Mouse (Mus musculus) forebrain, embryonic 10.5 days (tissue): Measurements from ENCODE around the gene Irak2. TPM values are rescaled to one million over a fixed set of nuclear protein-coding genes. Genes with fewer than 3 reads are reported as not detected.

Source experiments
- DNase-seq: peaks from one replicate; pipeline ENCODE4 v3.0.0-alpha.2; 2017; ENCODE audit warnings: low spot score; ENCODE audit errors: extremely low spot score
- H3K27ac ChIP-seq: fragments of 300-500 bp; sonication (generic); 2 replicates; pipeline ENCODE4 v1.5.1; 2016; ENCODE audit warnings: mild to moderate bottlenecking
- H3K27me3 ChIP-seq: fragments of 300-500 bp; sonication (generic); 2 replicates; pipeline ENCODE4 v1.6.1; 2016; ENCODE audit warnings: mild to moderate bottlenecking; ENCODE audit not compliant: poor library complexity, severe bottlenecking
- H3K36me3 ChIP-seq: fragments of 300-500 bp; sonication (generic); replicated peaks from 2 replicates; pipeline ENCODE4 v1.6.1; 2016; ENCODE audit warnings: mild to moderate bottlenecking, moderate library complexity
- H3K4me1 ChIP-seq: fragments of 300-500 bp; sonication (generic); 2 replicates; pipeline ENCODE4 v1.6.1; 2016
- H3K4me3 ChIP-seq: fragments of 300-500 bp; sonication (generic); 2 replicates; pipeline ENCODE4 v1.5.1; 2016; ENCODE audit warnings: mild to moderate bottlenecking, moderate library complexity
- H3K9me3 ChIP-seq: fragments of 300-500 bp; sonication (generic); 2 replicates; pipeline ENCODE4 v1.6.1; 2016; ENCODE audit warnings: mild to moderate bottlenecking, moderate library complexity
- WGBS: fragments of 180-500 bp; shearing (Covaris S2); methylation state at CpG from one replicate; pipeline ENCODE4 v1.1.7; 2016; 5-methylcytosine and 5-hydroxymethylcytosine counted together
- polyA plus RNA-seq: library from polyadenylated mRNA; unstranded; fragments of >200 nt; fragmentation: Nextera tagmentation; extraction: Ambion mirVana; gene quantifications from 2 replicates; pipeline ENCODE4 v1.2.1, GENCODE M21; 2016

Gene Irak2
- polyA plus RNA-seq, 1 experiment from 2014 or later: 3.9 TPM

GRCm38 (mm10) chr6:113614152-113614551 is 24.1 kb upstream of the Irak2 start:
- H3K27ac ChIP-seq: no peak overlapping the region
- no peak for DNase-seq
- no peak overlapping the region for H3K4me3 ChIP-seq
- H3K27me3 ChIP-seq: no peaks in the 10 kb centered on the region
- H3K4me1 ChIP-seq: no peaks in the 10 kb centered on the region
- peaks cover 4% of the 10 kb centered on the region; the same call in 1 of the 2 replicates for H3K9me3 ChIP-seq
- WGBS: 97% methylated on average over 7 of the region's 7 CpGs
- H3K36me3 ChIP-seq: peaks cover 96% of the 10 kb centered on the region

DNA sequence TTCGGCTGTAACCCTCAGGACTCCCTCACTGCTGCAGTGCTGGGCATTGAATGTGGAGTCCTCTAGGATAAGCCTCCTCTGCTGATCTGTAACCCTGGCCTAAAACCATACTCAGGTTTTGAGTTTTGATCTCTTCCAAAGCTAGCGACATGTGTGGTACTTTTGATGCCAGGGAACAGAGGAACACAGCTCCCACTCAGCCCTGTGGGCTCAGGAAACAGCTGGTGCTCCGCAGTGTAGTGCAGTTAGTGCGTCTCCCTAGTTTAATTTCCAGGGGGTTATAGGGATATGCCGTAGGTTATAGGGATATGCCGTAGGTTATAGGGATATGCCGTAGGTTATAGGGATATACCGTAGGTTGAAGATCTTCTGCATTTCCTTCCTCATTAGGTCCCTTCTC is 23.3 kb upstream of the Irak2 start:
- Histone ChIP-seq H3K27me3 (no peaks in the 10 kb centered on the region), H3K36me3 (peaks cover 88% of the 10 kb centered on the region), H3K4me1 (no peaks in the 10 kb centered on the region), H3K4me3 (no peak overlapping the region), H3K9me3 (peaks cover 4% of the 10 kb centered on the region; the same call in 1 of the 2 replicates), H3K27ac (no peak overlapping the region)
- WGBS: 95% methylated on average over 8 of the region's 8 CpGs
- no peak for DNase-seq

DNA sequence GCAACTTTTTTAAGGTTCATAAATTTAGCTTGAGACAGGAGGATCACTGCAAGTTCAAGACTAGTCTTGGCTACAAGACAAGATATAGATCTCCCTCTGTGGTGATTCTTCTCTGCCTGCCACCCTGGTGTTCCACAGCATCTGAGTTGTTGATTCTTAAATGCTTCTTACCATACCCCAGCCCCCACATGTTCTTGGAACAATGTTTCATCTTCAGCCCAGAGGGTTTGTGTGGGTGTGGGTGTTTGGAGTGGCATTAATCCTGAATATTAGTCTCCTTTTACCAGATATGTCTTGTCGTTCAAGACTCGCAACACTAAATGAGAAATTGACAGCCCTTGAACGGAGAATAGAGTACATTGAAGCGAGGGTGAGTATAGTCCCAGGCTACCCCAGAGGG is 22.8 kb upstream of the Irak2 start:
- 95% methylated on average over 4 of the region's 4 CpGs for WGBS
- Histone ChIP-seq H3K4me3 (no peak overlapping the region), H3K36me3 (peaks cover 83% of the 10 kb centered on the region), H3K27me3 (no peaks in the 10 kb centered on the region), H3K9me3 (peaks cover 4% of the 10 kb centered on the region; the same call in 1 of the 2 replicates), H3K27ac (no peak overlapping the region), H3K4me1 (no peaks in the 10 kb centered on the region)
- no peak for DNase-seq

GRCm38 (mm10) chr6:113623386-113623785 is 14.9 kb upstream of the Irak2 start:
- WGBS: 68% methylated on average over 5 of the region's 5 CpGs
- Histone ChIP-seq H3K27ac (peak overlapping the region; percentile 94; the same call in 1 of the 2 replicates), H3K4me3 (peak overlapping the region; percentile 79), H3K27me3 (no peaks in the 10 kb centered on the region), H3K4me1 (peaks cover 22% of the 10 kb centered on the region), H3K9me3 (no peaks in the 10 kb centered on the region; the same call in 1 of the 2 replicates), H3K36me3 (peaks cover 31% of the 10 kb centered on the region)
- no peak for DNase-seq

- WGBS: 1% methylated on average over 76 of the region's 76 CpGs
- Histone ChIP-seq H3K27ac (peak within 1 kb of the TSS; percentile 94), H3K4me3 (peak within 1 kb of the TSS; percentile 79), H3K36me3 (peaks cover 33% of the 10 kb centered on the region), H3K27me3 (no peaks in the 10 kb centered on the region), H3K4me1 (peaks cover 22% of the 10 kb centered on the region), H3K9me3 (no peaks in the 10 kb centered on the region; the same call in 1 of the 2 replicates)
- peak; percentile 83 for DNase-seq
Observed at GRCm38 (mm10) chr6:113623941-113624751, 14.1 kb upstream of the Irak2 start, which contains the start of gene Vhl. Gene Vhl, plus strand, starts transcription at chr6:113623959.

DNA sequence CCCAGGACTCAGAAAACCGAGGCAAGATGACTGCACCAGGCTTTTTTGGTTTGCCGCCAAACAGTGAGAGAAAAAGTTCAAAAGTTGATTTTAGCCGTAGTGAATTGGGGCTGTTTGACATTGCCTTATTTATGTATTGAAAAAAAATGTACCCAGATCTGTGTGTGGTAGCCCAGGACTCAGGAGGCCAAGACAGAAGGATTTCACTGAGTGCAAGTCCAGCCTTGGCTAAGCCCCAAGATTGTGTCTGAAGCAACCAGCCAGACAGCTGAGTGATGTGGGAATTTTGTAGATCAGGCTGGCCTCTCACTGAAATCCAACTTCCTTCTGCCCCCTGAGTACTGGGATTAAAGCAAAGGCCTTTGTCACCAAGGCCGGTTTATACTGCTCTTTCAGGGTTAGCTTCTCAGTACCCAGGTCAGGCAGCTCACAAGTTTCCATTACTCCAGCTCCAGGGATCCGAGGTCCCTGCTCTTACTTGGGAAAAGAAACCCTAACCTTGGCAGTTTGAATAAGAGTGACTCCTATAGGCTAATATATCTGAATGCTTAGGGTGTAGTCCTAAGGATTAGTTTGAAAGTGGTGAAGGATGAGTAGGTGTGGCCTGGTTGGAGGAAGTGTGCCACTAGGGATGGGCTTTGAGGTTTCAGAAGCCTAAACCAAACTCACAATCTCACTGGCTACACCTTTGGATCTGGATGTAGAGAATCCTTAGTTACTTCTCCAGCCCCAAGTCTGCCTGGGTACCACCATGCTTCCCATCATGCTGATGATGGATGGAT is 13.1 kb upstream of the Irak2 start:
- H3K27ac ChIP-seq: peak overlapping the region; percentile 94; the same call in 1 of the 2 replicates
- H3K9me3 ChIP-seq: no peaks in the 10 kb centered on the region; the same call in 1 of the 2 replicates

DNA sequence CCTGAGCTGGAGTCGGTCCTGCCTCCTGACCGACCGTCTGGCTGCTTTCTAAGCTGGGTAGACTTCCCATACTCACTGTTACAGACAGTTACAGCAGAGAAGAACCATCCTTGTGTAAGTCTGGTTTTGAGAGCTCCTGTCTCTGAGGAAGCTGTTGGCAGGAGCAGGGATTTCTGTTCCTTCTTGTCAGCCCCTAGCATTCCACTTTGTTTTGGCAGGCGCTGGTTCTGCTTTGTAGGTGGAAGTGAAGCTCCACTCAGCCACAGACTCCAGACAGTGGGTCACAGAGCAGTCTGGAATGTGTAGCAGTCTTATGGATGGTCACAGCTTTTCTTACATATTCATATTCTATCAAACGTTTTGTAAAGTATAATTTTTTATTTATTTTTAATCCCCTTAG is 7.9 kb upstream of the Irak2 start:
- 78% methylated on average over 5 of the region's 5 CpGs for WGBS
- H3K27ac ChIP-seq: no peak overlapping the region
- peaks cover 8% of the 10 kb centered on the region for H3K4me1 ChIP-seq
- no peaks in the 10 kb centered on the region; the same call in 1 of the 2 replicates for H3K9me3 ChIP-seq
- H3K27me3 ChIP-seq: no peaks in the 10 kb centered on the region
- peaks cover 84% of the 10 kb centered on the region for H3K36me3 ChIP-seq
- H3K4me3 ChIP-seq: no peak overlapping the region
- no peak for DNase-seq

More for the DNA sequence above, 13.1 kb upstream of the Irak2 start:
- Histone ChIP-seq H3K4me1 (peaks cover 22% of the 10 kb centered on the region), H3K36me3 (peaks cover 44% of the 10 kb centered on the region), H3K27me3 (no peaks in the 10 kb centered on the region), H3K4me3 (peak overlapping the region; percentile 79)
- WGBS: 61% methylated on average over 5 of the region's 5 CpGs
- DNase-seq: no peak

DNA sequence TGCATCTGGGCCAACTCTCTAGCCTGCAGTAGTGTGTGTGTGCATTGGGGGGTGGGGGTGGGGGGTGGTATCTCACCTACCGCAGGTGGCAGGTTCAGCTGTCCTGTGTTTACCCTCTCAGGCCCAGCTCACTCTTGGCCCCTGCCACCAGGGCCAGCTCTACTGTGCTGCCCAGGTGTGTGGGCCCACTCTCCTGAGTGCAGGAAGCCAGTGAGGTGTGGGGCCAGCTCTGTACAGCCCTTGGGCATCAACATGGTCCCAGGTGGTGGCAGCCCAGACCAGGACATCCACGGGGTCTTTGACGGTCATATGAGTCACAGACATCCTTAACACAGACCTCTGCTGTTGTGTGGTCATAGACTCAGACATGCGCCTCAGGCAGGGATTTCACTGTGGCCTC is 5.4 kb upstream of the Irak2 start:
- Histone ChIP-seq H3K9me3 (no peaks in the 10 kb centered on the region), H3K36me3 (peaks cover 62% of the 10 kb centered on the region), H3K4me1 (no peaks in the 10 kb centered on the region), H3K4me3 (no peak overlapping the region), H3K27me3 (no peaks in the 10 kb centered on the region), H3K27ac (no peak overlapping the region)
- DNase-seq: no peak
- WGBS: 100% methylated on average over 4 of the region's 4 CpGs

DNA sequence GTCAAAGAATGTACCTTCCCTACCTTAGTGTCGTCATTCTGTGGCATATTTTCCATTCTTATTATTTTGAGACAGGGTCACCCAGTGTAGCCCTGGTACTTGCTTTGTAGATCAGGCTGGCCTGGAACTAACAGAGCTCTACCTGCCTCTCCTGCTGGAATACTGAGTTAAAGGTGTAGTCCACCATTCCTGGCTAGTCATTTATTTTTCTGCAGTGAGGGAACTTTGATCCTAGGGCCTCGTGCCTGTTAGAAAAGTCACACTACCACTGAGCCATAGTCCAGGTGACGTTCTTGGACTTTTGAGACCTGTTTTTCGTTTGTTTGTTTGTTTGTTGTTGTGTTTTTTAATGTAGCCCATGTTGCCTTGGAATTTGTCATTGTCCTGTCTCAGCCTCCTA is 934 bp downstream of the Irak2 start:
- DNase-seq: no peak
- Histone ChIP-seq H3K4me1 (peaks cover 10% of the 10 kb centered on the region), H3K9me3 (no peaks in the 10 kb centered on the region), H3K27ac (no peak overlapping the region), H3K27me3 (no peaks in the 10 kb centered on the region), H3K4me3 (no peak overlapping the region), H3K36me3 (peaks cover 1% of the 10 kb centered on the region; the same call in 1 of the 2 replicates)
- WGBS: 87% methylated on average over 4 of the region's 4 CpGs

DNA sequence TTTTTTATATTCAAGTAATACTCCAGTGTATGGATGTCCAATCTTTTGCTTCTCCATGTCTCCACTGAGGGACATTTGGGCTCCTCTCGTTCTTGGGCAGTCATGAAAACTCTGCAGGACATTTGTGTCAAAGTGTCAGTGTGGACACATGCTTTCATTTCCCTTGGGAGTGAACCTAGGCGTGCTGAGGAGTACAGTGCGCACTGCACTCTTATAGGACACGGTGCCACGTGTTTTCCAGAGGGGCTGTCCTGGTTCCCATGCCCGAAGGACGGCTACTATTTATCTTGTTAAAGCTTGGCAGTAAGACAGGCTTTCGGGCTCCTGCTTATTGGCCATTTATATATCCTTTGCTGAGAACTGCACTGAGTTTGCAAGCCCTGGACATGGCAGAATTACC is 4.3 kb downstream of the Irak2 start:
- Histone ChIP-seq H3K27ac (no peak overlapping the region), H3K4me1 (peaks cover 10% of the 10 kb centered on the region), H3K4me3 (no peak overlapping the region), H3K27me3 (no peaks in the 10 kb centered on the region), H3K9me3 (no peaks in the 10 kb centered on the region), H3K36me3 (no peaks in the 10 kb centered on the region)
- 92% methylated on average over 8 of the region's 8 CpGs for WGBS
- no peak for DNase-seq

DNA sequence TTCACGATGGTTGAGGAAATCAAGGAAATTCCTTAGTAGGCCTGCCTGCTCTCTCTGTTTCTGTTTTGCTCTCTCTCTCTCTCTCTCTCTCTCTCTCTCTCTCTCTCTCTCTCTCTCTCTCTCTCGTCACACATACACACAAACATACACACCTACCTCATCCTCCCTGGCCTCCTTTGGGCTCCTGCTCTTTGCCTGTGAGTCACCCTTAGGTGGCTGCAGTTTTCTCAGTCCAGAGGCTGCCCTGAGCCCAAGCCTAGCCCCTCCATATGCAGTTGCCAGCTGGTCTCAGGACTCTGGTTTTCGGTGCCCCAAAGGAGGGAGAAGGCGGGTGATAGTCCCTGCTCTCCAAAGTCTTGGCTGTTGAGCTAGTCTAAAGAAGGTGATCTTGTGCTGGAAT is 4.8 kb downstream of the Irak2 start:
- Histone ChIP-seq H3K4me3 (no peak overlapping the region), H3K36me3 (no peaks in the 10 kb centered on the region), H3K9me3 (no peaks in the 10 kb centered on the region), H3K27me3 (no peaks in the 10 kb centered on the region), H3K27ac (no peak overlapping the region), H3K4me1 (peaks cover 9% of the 10 kb centered on the region)
- no peak for DNase-seq
- 90% methylated on average over 4 of the region's 4 CpGs for WGBS

GRCm38 (mm10) chr6:113643967-113644366 is 5.7 kb downstream of the Irak2 start:
- DNase-seq: no peak
- WGBS: 86% methylated on average over 2 of the region's 2 CpGs
- Histone ChIP-seq H3K9me3 (no peaks in the 10 kb centered on the region), H3K27ac (no peak overlapping the region), H3K27me3 (no peaks in the 10 kb centered on the region), H3K36me3 (no peaks in the 10 kb centered on the region), H3K4me1 (peaks cover 2% of the 10 kb centered on the region; the same call in 1 of the 2 replicates), H3K4me3 (no peak overlapping the region)

DNA sequence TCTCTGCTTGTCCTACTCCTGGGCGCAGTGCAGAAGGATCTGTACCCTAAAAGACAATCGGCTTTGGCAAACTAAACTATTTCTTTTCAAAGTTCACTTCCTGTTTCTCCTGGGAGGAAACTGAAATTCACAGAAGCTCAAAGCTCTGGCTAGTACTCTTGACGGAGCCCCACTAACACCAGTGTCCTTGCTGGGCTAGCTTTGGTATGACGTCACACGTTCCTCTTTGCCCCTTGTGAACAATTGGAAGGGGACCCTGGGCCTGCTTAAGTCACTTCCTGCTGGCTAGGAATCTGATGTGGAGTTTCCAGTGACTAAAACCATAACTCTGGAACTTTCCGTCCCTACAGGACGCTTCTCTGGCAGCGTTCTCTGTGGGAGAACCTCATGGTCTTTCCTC is 6.5 kb downstream of the Irak2 start:
- no peak overlapping the region for H3K4me3 ChIP-seq
- no peak overlapping the region for H3K27ac ChIP-seq
- H3K4me1 ChIP-seq: peaks cover 2% of the 10 kb centered on the region; the same call in 1 of the 2 replicates
- H3K36me3 ChIP-seq: no peaks in the 10 kb centered on the region
- H3K27me3 ChIP-seq: no peaks in the 10 kb centered on the region
- no peaks in the 10 kb centered on the region for H3K9me3 ChIP-seq
- DNase-seq: no peak
- WGBS: 88% methylated on average over 8 of the region's 8 CpGs
